Mouse (Mus musculus): ENCODE data around the gene Srrm1. TPM values are rescaled to one million over a fixed set of nuclear protein-coding genes. Genes with fewer than 3 reads are reported as not detected.

The Srrm1 gene
- polyA plus RNA-seq, 1 experiment: 410 TPM

DNA sequence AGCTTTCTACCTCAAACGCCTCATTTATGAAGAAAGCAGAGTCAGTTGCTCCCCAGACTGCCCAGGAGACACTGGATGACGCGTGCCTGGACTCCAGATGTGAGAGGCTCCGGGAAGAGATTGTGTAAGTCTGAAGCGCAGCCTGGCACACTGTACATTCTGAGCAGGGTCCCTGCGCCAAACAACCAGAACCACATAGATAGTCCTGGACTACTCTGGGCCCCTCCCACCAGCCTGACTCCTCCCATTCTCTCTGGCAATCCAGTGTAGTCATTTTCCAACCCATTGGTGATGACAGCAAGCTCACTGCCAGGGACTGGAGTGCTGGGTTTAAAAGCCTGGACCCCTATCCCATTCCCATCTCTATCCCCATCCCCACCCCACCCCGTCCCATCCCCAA lies 56.0 kb downstream of the Srrm1 start:
- no peaks in the 10 kb centered on the region for H3K9me3 ChIP-seq (replicated peaks; ENCODE audit: control insufficient read depth, insufficient read depth, low read length, poor library complexity, severe bottlenecking)
- H3K4me3 ChIP-seq (ENCODE audit: low read depth, low read length): no peak overlapping the region
- no peak overlapping the region for H3K9ac ChIP-seq (ENCODE audit: low read depth, poor library complexity, severe bottlenecking)
- H3K4me1 ChIP-seq (ENCODE audit: control insufficient read depth, insufficient read depth, low read length): no peaks in the 10 kb centered on the region
- no peak overlapping the region for H3K27ac ChIP-seq (ENCODE audit: insufficient read depth, low read length)
- no peak for TF ChIP-seq EP300 (IDR thresholded peaks at IDR 0.05; ENCODE audit: insufficient read depth, low read depth, low read length)
- H3K27me3 ChIP-seq (ENCODE audit: control insufficient read depth, insufficient read depth, low read length, poor library complexity, severe bottlenecking): no peaks in the 10 kb centered on the region
- no peaks in the 10 kb centered on the region for H3K36me3 ChIP-seq (ENCODE audit: control insufficient read depth, insufficient read depth, low read length, poor library complexity, severe bottlenecking)

- Histone ChIP-seq H3K4me1 (ENCODE audit: control insufficient read depth, insufficient read depth, low read length) (peaks cover under 1% of the 10 kb centered on the region), H3K27ac (ENCODE audit: insufficient read depth, low read length) (no peak overlapping the region), H3K9ac (ENCODE audit: low read depth, poor library complexity, severe bottlenecking) (no peak overlapping the region), H3K4me3 (ENCODE audit: low read depth, low read length) (no peak overlapping the region), H3K27me3 (ENCODE audit: control insufficient read depth, insufficient read depth, low read length, poor library complexity, severe bottlenecking) (no peaks in the 10 kb centered on the region), H3K9me3 (replicated peaks; ENCODE audit: control insufficient read depth, insufficient read depth, low read length, poor library complexity, severe bottlenecking) (no peaks in the 10 kb centered on the region), H3K36me3 (ENCODE audit: control insufficient read depth, insufficient read depth, low read length, poor library complexity, severe bottlenecking) (no peaks in the 10 kb centered on the region)
- TF ChIP-seq POLR2A (IDR thresholded peaks at IDR 0.05; ENCODE audit: insufficient read depth, low read length): no peak
- no peak for TF ChIP-seq EP300 (IDR thresholded peaks at IDR 0.05; ENCODE audit: insufficient read depth, low read depth, low read length)
- no peak for TF ChIP-seq CTCF (IDR thresholded peaks at IDR 0.05; ENCODE audit: low read depth, low read length)
These were observed 56.6 kb downstream of the Srrm1 start for GRCm38 (mm10) chr4:135296565-135296964.

DNA sequence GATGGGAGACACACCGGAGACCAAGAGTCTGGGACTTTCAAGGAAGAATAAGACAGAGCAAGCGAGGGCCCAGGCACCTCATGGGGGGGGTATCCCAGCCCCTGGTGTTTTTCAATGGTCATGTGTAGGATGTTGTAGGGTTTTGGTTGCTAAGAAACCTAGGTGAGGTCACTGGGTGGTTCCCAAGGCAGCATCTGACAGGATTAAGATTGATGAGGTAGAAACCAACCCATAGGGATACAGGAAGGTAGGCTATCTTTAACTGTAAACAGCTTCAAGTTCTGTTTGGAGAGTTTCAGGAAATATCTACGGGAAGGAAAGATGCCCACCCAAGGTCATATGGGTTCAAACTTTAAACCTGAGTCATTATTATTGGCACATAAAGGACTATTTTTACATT lies 59.3 kb downstream of the Srrm1 start:
- Histone ChIP-seq H3K9ac (ENCODE audit: low read depth, poor library complexity, severe bottlenecking) (no peak overlapping the region), H3K27ac (ENCODE audit: insufficient read depth, low read length) (no peak overlapping the region), H3K9me3 (replicated peaks; ENCODE audit: control insufficient read depth, insufficient read depth, low read length, poor library complexity, severe bottlenecking) (no peaks in the 10 kb centered on the region), H3K27me3 (ENCODE audit: control insufficient read depth, insufficient read depth, low read length, poor library complexity, severe bottlenecking) (no peaks in the 10 kb centered on the region), H3K4me3 (ENCODE audit: low read depth, low read length) (no peak overlapping the region), H3K36me3 (ENCODE audit: control insufficient read depth, insufficient read depth, low read length, poor library complexity, severe bottlenecking) (no peaks in the 10 kb centered on the region), H3K4me1 (ENCODE audit: control insufficient read depth, insufficient read depth, low read length) (peaks cover 2% of the 10 kb centered on the region)
- TF ChIP-seq POLR2A (IDR thresholded peaks at IDR 0.05; ENCODE audit: insufficient read depth, low read length) (no peak), CTCF (IDR thresholded peaks at IDR 0.05; ENCODE audit: low read depth, low read length) (no peak), EP300 (IDR thresholded peaks at IDR 0.05; ENCODE audit: insufficient read depth, low read depth, low read length) (no peak)

DNA sequence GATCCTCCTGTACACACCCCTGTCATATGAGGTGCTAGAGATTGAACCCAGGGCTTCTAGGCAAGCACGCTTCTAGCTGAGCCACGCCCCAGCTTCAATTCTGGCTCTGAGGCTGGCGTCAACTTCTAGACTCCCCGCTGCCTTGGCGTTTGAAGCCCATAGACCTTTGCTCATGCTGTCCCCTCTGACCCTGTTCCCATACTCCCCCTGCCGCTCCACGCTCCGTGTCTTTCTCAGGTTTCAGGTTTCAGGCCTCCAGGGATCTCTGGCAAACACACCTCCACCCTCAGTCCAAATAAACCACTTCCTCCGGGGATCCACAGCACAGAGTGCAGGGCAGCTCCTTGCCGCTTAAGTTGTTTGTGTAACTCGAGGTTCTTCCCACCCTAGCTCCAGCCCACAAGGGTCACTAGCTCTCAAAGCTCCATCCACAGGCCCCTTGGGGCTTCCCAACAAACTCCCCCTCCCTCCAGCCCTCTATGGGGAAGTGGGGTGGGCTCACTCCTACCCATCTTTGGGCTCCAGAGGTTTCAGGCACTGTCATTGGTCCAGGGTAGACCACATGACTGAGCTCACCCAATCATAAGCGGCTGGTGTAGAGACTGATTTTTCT lies 60.5 kb downstream of the Srrm1 start:
- TF ChIP-seq CTCF (IDR thresholded peaks at IDR 0.05; ENCODE audit: low read depth, low read length): no peak
- TF ChIP-seq POLR2A (IDR thresholded peaks at IDR 0.05; ENCODE audit: insufficient read depth, low read length): peak; percentile 27
- 0 out of 2 replicates have a peak, but pooled peaks have one; percentile 38 for TF ChIP-seq EP300 (IDR thresholded peaks at IDR 0.05; ENCODE audit: insufficient read depth, low read depth, low read length)
- Histone ChIP-seq H3K27ac (ENCODE audit: insufficient read depth, low read length) (peak overlapping the region; percentile 71), H3K4me3 (ENCODE audit: low read depth, low read length) (peak overlapping the region; percentile 60), H3K36me3 (ENCODE audit: control insufficient read depth, insufficient read depth, low read length, poor library complexity, severe bottlenecking) (no peaks in the 10 kb centered on the region), H3K27me3 (ENCODE audit: control insufficient read depth, insufficient read depth, low read length, poor library complexity, severe bottlenecking) (no peaks in the 10 kb centered on the region), H3K9ac (ENCODE audit: low read depth, poor library complexity, severe bottlenecking) (peak overlapping the region; percentile 11; the same call in 1 of the 2 replicates), H3K9me3 (replicated peaks; ENCODE audit: control insufficient read depth, insufficient read depth, low read length, poor library complexity, severe bottlenecking) (no peaks in the 10 kb centered on the region), H3K4me1 (ENCODE audit: control insufficient read depth, insufficient read depth, low read length) (peaks cover 5% of the 10 kb centered on the region)

DNA sequence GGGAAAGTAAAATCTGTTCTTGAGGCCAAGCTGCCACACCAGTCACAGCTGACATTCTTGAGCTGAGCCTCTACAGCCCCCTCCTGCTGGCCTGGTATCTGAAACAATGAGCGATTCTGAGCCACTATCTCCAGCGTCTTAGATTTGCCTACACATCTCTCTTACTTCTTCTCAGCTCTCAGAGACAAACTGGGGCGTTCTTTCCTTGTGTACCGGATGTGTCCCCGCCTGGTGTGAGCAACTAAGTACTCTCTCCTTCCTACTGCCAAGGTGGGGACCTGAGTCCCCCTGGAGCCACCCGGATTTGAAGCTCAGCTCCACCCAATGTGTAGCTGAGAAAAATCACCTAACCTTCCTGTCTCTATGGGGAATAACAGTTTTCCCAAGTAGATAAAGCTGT lies 61.3 kb downstream of the Srrm1 start:
- H3K27ac ChIP-seq (ENCODE audit: insufficient read depth, low read length): peak overlapping the region; percentile 71; the same call in 1 of the 2 replicates
- no peak overlapping the region for H3K4me3 ChIP-seq (ENCODE audit: low read depth, low read length)
- H3K36me3 ChIP-seq (ENCODE audit: control insufficient read depth, insufficient read depth, low read length, poor library complexity, severe bottlenecking): no peaks in the 10 kb centered on the region
- no peaks in the 10 kb centered on the region for H3K9me3 ChIP-seq (replicated peaks; ENCODE audit: control insufficient read depth, insufficient read depth, low read length, poor library complexity, severe bottlenecking)
- no peak overlapping the region for H3K9ac ChIP-seq (ENCODE audit: low read depth, poor library complexity, severe bottlenecking)
- no peaks in the 10 kb centered on the region for H3K27me3 ChIP-seq (ENCODE audit: control insufficient read depth, insufficient read depth, low read length, poor library complexity, severe bottlenecking)
- TF ChIP-seq CTCF (IDR thresholded peaks at IDR 0.05; ENCODE audit: low read depth, low read length) (no peak), EP300 (IDR thresholded peaks at IDR 0.05; ENCODE audit: insufficient read depth, low read depth, low read length) (no peak)
- peaks cover 5% of the 10 kb centered on the region for H3K4me1 ChIP-seq (ENCODE audit: control insufficient read depth, insufficient read depth, low read length)

DNA sequence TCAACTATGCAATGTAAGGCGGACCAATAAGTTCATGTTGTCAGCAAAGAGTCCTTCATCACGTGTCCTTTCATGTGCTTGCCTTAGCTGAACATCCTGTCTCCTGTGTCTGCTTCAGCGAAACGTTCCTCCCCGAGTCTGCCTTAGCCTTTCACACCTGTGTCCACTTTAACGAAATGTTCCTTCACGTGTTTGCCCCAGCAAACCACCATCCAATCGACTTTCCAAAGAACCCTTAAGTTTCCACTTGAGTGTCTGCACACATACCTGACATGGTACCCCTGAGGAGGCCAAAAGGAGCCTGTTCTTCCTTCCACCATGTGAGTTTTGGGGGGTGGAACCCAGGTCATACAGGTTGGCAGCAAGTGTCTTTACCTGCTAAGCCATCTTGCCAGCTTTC lies 61.9 kb downstream of the Srrm1 start:
- no peaks in the 10 kb centered on the region for H3K27me3 ChIP-seq (ENCODE audit: control insufficient read depth, insufficient read depth, low read length, poor library complexity, severe bottlenecking)
- no peaks in the 10 kb centered on the region for H3K36me3 ChIP-seq (ENCODE audit: control insufficient read depth, insufficient read depth, low read length, poor library complexity, severe bottlenecking)
- H3K27ac ChIP-seq (ENCODE audit: insufficient read depth, low read length): no peak overlapping the region
- H3K9ac ChIP-seq (ENCODE audit: low read depth, poor library complexity, severe bottlenecking): no peak overlapping the region
- H3K4me1 ChIP-seq (ENCODE audit: control insufficient read depth, insufficient read depth, low read length): peaks cover 5% of the 10 kb centered on the region
- no peak overlapping the region for H3K4me3 ChIP-seq (ENCODE audit: low read depth, low read length)
- no peaks in the 10 kb centered on the region for H3K9me3 ChIP-seq (replicated peaks; ENCODE audit: control insufficient read depth, insufficient read depth, low read length, poor library complexity, severe bottlenecking)
- TF ChIP-seq POLR2A (IDR thresholded peaks at IDR 0.05; ENCODE audit: insufficient read depth, low read length): no peak
- TF ChIP-seq EP300 (IDR thresholded peaks at IDR 0.05; ENCODE audit: insufficient read depth, low read depth, low read length): no peak
- no peak for TF ChIP-seq CTCF (IDR thresholded peaks at IDR 0.05; ENCODE audit: low read depth, low read length)
